Mouse (Mus musculus) common myeloid progenitor, adult 5-6 weeks (primary cell): ENCODE data around the gene Plek. TPM values are rescaled to one million over a fixed set of nuclear protein-coding genes. Genes with fewer than 3 reads are reported as not detected.
A peak's percentile ranks its signal among the peaks of the same experiment; 100 is the strongest.
"Not testable (repeated sequence)": the region's sequence is repeated elsewhere in the genome, so short reads cannot be mapped to it uniquely, and the experiment has no call there.

Experiments used
- ATAC-seq: replicated peaks from 2 replicates; pipeline ENCODE4 v1.8.0; 2016; ENCODE audit warnings: low read depth, mild to moderate bottlenecking, moderate TSS enrichment, inconsistent platforms; ENCODE audit not compliant: poor library complexity, severe bottlenecking
- total RNA-seq: library from RNA; stranded (forward); fragments of 200-1000, 187-1606 nt; gene quantifications from 2 replicates; pipeline ENCODE4 v1.2.3, GENCODE M21; 2017

Gene Plek
- 144 and 147 TPM in 2 replicates for total RNA-seq

GRCm38 (mm10) chr11:17051545-17052475 is at the start of gene Plek, which contains the start of gene Cnrip1:
Gene Plek (minus strand): TSS chr11:17052381.
Gene Cnrip1 (plus strand): TSS chr11:17051586.
- ATAC-seq: peak; percentile 86

- ATAC-seq: no peak
These were observed 33.9 kb upstream of the Plek start for GRCm38 (mm10) chr11:17086106-17086505.

DNA sequence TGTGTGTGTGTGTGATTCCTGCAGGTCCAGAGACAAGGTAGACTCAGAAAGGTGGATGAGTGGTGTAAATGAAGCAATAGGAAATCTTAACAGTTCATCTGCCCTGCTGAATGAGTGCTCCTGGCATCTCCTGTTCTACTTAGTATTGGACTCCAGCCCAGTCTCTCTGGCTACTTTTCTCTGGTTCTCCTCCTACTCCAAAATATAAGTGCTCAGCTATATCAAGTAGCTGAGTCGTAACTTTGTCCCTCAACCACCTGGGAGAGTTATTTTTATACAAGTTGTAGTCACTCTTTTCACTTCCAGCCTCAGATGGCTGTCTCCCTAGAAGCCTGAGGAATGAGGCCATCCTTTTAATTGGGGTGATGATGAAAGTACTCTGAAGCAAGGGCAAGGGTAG is 31.7 kb upstream of the Plek start:
- no peak for ATAC-seq

GRCm38 (mm10) chr11:17083455-17083854 is 31.3 kb upstream of the Plek start:
- no peak for ATAC-seq

DNA sequence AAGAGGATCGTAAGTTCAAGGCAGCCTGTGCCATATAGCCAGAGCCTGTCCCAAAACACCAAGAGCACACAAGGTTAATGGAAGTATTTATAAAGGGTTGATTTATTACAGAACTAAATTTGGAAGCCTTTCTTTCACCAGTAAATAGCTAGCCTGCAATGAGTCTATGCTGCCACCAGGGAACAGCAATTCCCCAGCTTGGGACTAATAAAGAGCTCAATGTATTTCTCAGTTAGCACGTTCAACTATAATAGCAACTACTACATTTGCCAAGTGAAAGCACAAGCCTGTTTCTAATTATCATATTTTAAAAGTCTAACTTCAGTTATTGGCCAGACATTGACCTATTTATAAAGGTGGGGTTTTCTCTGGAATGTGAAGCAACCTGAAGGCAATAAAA is 30.8 kb upstream of the Plek start:
- ATAC-seq: peak; percentile 88

DNA sequence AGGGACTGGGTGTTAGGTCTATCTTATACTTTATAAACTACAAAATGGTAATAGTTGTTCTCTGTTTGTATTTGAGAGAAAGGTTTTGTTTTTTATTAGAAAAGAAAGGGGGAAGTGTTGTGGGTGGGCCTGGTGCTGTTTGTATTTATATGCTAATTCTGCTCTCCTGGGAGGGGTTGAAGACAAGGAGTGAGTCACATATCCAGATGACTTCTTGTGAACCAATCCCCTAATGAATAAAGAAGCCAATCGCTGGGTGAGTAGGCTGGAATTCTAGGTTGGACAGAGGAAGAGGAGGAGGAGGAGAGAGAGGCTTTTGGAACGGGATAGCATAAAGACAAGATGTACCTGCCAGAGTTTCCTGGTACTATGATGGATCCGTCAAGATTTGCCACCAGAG is 29.9 kb upstream of the Plek start:
- ATAC-seq: no peak

DNA sequence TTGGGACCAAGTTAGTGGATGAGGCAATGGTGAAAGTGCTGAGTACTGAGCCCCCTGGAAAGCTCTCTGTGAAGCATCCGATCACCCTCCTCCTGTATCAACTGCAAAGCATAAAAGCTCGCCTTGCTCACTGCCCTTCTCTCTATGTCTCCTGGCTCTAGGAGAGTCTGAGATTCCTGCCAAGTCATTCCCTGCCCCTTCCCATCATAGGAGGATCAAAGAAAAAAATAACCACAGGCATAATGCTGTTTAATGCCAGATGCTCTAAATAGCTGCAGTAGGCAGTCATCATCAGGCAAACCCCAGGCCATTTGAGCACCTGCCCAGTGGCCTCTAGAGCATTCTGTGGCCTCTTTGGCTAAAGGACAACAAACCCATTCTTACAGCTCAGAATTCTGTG is 23.5 kb upstream of the Plek start:
- no peak for ATAC-seq

DNA sequence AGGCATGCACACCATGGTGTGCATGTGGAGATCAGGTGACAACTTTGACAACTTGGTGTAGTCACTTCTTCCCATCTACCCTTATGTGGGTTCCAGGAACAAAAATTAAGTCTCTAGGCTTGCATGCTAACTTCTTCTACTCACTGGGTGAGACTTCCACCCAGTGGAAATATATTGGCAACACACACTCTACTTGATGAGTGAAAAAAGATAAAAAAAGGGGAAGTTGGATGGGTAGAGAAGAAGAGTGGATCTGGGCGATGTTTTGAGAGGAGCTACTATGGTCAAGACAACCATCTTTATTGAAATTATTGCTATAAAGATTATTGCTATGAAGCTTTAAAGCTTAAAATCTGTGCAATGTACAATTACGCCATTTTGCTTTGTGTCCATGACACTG is 17.2 kb upstream of the Plek start:
- ATAC-seq: peak; percentile 94

- no peak for ATAC-seq
These were observed 382 bp upstream of the Plek start for GRCm38 (mm10) chr11:17052476-17053049.

GRCm38 (mm10) chr11:17045806-17046205 is 6.4 kb downstream of the Plek start:
- ATAC-seq: no peak

- ATAC-seq: 0 out of 2 replicates have a peak, but pooled peaks have one; percentile 43
These were observed 28.2 kb downstream of the Plek start for GRCm38 (mm10) chr11:17023984-17024383.

GRCm38 (mm10) chr11:17023206-17023605 is 29.0 kb downstream of the Plek start:
- ATAC-seq: no peak

DNA sequence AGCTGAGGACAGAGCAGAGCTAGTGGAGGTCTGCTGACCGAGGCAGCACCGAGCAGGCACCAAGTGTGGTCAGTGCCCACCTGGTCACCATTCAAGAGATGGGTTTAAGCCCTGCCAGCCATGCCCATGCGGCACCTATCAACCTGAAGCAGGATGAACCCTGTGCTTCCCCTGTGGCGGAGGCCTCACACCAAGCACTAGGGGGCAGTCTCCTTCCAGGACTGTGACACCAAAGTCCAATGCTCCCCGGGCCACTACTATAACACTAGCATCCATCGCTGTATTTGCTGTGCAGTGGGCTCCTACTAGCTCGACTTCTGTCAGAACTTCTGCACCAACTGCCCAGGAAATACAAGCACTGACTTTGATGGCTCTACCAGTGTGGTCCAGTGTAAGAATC is 32.9 kb downstream of the Plek start:
- ATAC-seq: peak; percentile 56; the same call in 1 of the 2 replicates

- peak; percentile 46; the same call in 1 of the 2 replicates for ATAC-seq
These were observed 39.2 kb downstream of the Plek start for GRCm38 (mm10) chr11:17012948-17013347.

DNA sequence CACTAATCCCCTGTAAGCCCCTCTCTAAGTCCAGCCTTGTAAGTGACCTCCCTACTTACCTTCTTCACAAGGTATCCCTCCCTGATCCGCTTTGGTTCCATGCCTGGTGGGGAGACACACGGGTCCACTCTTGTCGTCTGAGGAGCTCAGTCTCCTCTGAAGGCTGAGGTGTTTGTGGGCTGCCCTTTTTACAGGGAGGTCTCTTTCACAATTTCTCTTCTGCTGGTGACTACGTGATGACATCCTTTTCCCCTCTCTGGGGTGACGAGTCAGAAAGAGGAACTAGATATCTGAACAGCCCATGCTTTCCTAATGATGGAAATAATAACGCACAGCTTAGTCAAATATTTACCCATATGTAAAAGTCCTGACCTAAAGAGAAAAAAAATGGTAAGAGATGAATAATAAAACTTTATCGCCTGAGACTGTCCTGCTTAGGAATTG is 43.7 kb downstream of the Plek start:
- peak; percentile 74 for ATAC-seq

- no peak for ATAC-seq
These were observed 44.5 kb downstream of the Plek start for GRCm38 (mm10) chr11:17007517-17008173.

- ATAC-seq: not testable (repeated sequence)
These were observed 45.7 kb downstream of the Plek start for GRCm38 (mm10) chr11:17006526-17006925.

- ATAC-seq: peak; percentile 65
These were observed 47.0 kb downstream of the Plek start for GRCm38 (mm10) chr11:17004899-17005846.

DNA sequence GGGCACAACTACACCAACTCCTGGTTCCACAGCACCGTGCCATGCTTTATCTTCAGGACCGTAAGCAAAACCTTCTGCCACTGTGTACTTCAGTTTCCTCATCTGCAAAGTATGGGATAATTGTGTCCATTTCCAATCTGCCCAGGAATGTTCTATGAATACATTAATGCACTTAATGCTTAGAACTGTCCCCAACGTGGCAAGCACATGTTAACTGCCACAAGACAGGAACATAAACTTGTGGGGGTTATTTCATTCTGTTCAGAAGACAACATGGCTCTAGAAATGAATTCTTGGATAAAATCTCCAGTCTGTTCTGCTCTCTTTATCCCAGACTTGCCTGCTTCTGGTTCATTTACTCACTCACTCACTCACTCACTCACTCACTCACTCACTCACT is 48.4 kb downstream of the Plek start:
- ATAC-seq: no peak
